Mouse (Mus musculus) left cerebral cortex, postnatal 36 days (tissue): Measurements from ENCODE around the gene Aen. TPM values are rescaled to one million over a fixed set of nuclear protein-coding genes. Genes with fewer than 3 reads are reported as not detected.

Source experiments
- DNase-seq, 2 experiments: peaks; one replicate each; pipeline ENCODE4 v3.0.0; 2021 to 2022; ENCODE audit warnings: low spot score in 2 of 2, mixed read lengths in 1 of 2
- intact Hi-C: fragments of 180-260 bp; cut with DNase I; formaldehyde crosslinking; loops from one replicate; pipeline ENCODE4 v1.15.1; 2025
- microRNA-seq: library from miRNA; unstranded; fragments of <30 nt; microRNA quantifications from one replicate; pipeline ENCODE4 v1.2.0, GENCODE M21; 2022
- total RNA-seq, 2 experiments: library from RNA; stranded (reverse); gene quantifications; 2 replicates each; pipeline ENCODE4 v1.2.3; 2021

Gene Aen
- total RNA-seq, 2 experiments from 2014 or later: 20.2 to 24.0 TPM

DNA sequence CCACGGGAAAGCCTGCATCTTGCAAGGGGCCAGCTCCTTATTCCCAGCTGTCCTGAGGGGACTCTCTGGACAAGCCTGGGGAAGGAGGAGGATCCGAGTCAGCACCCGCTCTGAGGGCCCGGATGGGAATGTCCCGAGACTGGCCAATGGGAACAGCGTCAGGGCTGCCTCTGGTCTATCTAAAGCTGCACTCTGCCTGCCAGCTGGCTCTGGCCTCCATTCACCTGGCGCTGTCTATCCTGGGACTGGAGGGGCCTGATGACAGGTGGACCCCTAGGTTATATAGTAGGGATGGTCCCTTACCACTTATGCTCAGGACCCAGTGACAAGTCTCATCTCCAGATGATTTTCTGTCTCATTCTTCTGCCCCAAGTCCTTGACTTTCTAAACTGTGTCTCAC is 29.1 kb downstream of the Aen start:
- DNase-seq: no peak

GRCm38 (mm10) chr7:78925680-78926079 is 30.0 kb downstream of the Aen start:
- intact Hi-C loops: loop anchor here (5.0 kb wide), 1 partner anchor 312 kb away; no protein-coding TSS in a partner anchor
- no peak for DNase-seq

More for the DNA sequence above, 29.1 kb downstream of the Aen start:
- intact Hi-C loops: loop anchor here (1.0 to 5.0 kb wide), 3 partner anchors 157 to 313 kb away; no protein-coding TSS in a partner anchor

- DNase-seq: no peak
- intact Hi-C loops: loop anchor here (5.0 kb wide), 1 partner anchor 311 kb away; no protein-coding TSS in a partner anchor
These were observed 30.5 kb downstream of the Aen start for GRCm38 (mm10) chr7:78926156-78926555.

DNA sequence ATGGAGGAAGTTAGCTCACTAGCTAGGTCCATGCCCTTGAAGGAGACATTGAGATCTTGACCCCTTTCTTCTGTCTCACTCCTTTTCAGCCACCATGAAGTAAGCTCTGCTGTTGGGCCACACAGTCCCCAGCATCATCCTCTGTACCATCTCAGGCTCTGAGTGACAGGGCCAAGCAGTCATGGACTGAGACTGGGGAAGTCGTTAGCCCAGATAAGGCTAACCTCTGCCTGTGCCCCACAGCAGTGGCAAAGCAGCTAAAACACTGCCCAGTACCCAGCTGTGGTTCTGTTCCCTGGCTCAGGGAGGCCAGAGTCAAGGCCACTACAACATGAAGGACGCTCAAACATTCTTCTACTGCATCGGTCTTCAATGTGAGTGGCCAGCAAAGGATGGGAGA is 31.6 kb downstream of the Aen start:
- DNase-seq: no peak
- intact Hi-C loops: loop anchor here (5.0 kb wide), 1 partner anchor 310 kb away; no protein-coding TSS in a partner anchor

- intact Hi-C loops: no loop called here
- DNase-seq: no peak
These were observed 43.4 kb downstream of the Aen start for GRCm38 (mm10) chr7:78938957-78939602.

DNA sequence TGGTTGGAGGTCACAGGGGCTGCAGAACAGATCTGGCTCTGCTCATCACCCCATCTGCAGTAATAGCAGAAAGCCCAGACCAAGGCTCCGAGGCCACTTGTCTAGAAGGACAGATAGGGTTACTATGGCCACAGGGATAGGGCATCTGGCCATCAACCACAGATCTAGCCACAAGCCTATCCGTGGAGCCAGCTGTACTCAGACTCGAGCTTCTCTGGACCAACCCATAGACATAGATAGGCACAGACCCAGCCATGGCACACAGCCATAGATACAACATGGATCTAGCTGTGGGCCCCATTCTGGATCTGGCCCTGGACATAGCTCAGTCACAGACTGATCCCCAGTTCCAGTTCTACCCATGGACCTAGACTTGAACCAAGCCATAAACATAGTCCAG is 45.3 kb downstream of the Aen start:
- intact Hi-C loops: no loop called here
- no peak for DNase-seq

- DNase-seq: no peak
- intact Hi-C loops: no loop called here
These were observed 46.9 kb downstream of the Aen start for GRCm38 (mm10) chr7:78942544-78942943.

DNA sequence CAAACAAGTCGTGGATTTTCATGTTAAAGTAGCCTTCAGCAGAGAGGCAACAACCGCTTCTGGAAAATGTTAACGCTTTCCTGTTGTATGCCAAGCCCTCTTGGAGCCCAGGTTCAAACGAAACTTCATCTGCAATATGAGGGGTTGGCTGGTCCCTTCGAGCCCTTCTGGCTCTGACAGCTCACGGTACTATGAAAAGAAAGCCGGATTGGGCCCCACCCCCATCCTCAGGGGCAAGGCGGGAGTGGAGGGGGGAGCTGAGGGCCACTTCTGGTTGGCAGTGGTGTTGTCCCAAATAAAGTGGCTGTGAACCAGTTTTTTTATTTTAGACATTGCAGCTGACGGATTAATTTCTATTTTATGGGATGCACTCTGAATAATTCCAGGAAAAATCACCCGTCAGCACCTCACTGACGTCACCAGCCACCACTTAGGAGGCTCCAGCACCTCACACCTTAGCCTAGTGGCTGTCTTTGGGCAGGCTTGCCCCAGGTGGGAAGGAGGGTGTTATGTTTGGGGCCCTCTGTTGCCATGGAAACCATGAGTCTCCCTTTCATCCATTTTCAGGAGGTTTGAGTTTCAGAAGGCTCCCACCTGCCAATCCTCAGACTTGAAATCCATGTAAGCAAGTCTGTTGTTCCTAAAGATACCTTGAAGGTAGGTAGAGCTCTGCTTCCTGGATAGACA is 58.4 kb downstream of the Aen start:
- intact Hi-C loops: no loop called here
- no peak for DNase-seq

DNA sequence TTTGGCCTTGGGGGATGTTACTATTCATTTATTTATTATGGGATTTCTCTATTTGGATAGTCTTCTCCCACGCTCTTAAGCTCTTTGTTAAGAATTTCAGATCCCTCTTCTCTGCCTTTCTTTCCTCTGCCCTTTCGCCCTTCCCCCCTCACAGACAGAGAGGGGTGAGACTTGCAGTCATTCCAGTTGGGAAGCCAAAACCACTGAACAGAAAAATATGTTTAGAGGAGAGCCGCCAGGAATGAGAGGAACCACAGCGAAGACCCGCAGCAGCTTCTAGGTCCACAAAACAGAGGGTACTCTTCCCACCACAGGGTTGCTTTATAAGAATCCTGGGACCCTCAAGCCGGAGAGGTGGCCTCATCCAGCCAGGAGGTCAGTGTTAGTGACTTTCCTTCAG is 59.0 kb downstream of the Aen start:
- DNase-seq: no peak
- intact Hi-C loops: no loop called here

- DNase-seq: no peak
- intact Hi-C loops: no loop called here
These were observed 59.4 kb downstream of the Aen start for GRCm38 (mm10) chr7:78955086-78955485.

DNA sequence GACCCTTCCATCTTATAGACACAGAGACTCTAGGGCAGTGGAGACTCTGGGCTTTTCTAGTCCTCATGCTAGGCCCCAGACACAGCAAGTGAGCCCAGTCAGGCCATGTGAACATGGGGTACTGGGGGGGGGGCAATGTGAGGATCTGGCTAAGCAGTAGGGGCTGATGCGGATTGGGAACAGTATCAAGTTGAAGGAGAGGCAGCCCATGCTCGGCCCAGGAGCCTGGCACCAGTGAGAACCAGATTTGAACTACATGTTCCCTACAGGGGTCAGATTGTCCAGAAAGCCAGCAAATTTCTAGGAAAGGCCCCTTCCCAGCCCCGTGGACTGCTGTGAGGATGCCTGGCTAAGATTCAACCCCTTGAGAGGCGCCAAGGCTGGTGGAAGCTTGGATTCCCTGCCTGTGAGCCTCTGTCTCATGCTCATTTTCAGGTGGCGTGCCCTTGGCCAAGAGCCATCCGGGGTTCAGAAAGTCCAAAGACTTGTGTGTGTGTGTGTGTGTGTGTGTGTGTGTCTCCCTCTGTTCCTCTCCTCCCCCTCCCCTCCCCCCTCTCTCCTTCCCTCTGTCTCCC is 62.9 kb downstream of the Aen start:
- intact Hi-C loops: no loop called here

More for the DNA sequence above, 62.9 kb downstream of the Aen start:
- DNase-seq: no peak

Small RNA genes lying within 50 kb of the gene (microRNA-seq; reads per million reads assigned to microRNA genes)
- 77.9 reads per million, percentile 54 among the genes with 10 or more reads in this experiment for gene Mir7-2

Other genes with a start within 250 kb of the Aen start
- gene Ntrk3, start 157.8 kb upstream of the Aen start, total RNA-seq: 100 to 1,000 TPM; 138 to 174 TPM
- gene Mrps11, start 112.7 kb upstream of the Aen start, total RNA-seq: 10 to 100 TPM; 38.6 to 38.8 TPM
- 10 to 100 TPM; 32.0 to 38.1 TPM for gene Mrpl46, start 112.3 kb upstream of the Aen start, total RNA-seq
- gene Det1, start 48.6 kb upstream of the Aen start, total RNA-seq: 1 to 10 TPM; 6.0 to 6.4 TPM
- gene Isg20, start 17.6 kb downstream of the Aen start, total RNA-seq: 1 to 10 TPM; 1.2 TPM
- gene Acan, start 157.6 kb downstream of the Aen start, total RNA-seq: 1 to 10 TPM; 3.5 to 4.1 TPM
- gene Hapln3, start 235.2 kb downstream of the Aen start, total RNA-seq: 1 to 10 TPM; 1.2 to 3.2 TPM